Mouse (Mus musculus) large intestine, adult 2 months (tissue): ENCODE data around the gene Gm3033. TPM values are rescaled to one million over a fixed set of nuclear protein-coding genes. Genes with fewer than 3 reads are reported as not detected.
"Not testable (repeated sequence)": the region's sequence is repeated elsewhere in the genome, so short reads cannot be mapped to it uniquely, and the experiment has no call there.

ENCODE experiments used
- DNase-seq: peaks from one replicate; pipeline ENCODE4 v3.0.0-alpha.2; 2012; ENCODE audit warnings: low read depth, low spot score
- WGBS: fragments of 180-500 bp; shearing (Covaris S2); methylation state at CpG from one replicate; pipeline ENCODE4 v1.1.7; 2018; 5-methylcytosine and 5-hydroxymethylcytosine counted together
- polyA plus RNA-seq: library from polyadenylated mRNA; depleted of rRNA; stranded (reverse); fragments of >200 nt; gene quantifications from 2 replicates; pipeline ENCODE4 v1.2.3, GENCODE M21; 2012; rRNA removed

The Gm3033 gene
- polyA plus RNA-seq: 0.06 TPM in 1 of 2 replicates, not detected in the other

DNA sequence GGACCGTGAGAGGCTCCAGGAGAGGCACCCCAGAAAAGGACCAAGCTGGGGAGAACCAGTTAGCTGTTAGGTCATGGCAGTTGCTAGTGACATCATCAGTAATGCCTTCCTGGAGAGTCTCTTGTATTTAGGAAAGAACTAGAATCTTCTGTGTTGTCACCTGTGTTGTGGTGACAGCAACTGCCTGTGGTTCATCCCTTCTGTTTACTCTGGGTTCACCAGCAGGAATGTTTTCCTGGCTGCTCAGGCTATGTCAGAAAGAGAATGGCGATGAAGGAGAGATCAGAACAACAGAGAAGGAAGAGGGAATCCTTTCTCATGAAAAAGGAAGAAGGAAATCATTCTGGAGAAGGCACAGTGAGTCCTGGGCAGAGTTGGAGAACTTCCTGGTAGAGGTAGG, at the start of gene Gm3033:
Gene Gm3033 (plus strand): TSS at position 301 of the 400 bp plus-strand sequence.
- WGBS: no CpG with 5 or more reads among the region's 2 CpGs
- not testable (repeated sequence) for DNase-seq

DNA sequence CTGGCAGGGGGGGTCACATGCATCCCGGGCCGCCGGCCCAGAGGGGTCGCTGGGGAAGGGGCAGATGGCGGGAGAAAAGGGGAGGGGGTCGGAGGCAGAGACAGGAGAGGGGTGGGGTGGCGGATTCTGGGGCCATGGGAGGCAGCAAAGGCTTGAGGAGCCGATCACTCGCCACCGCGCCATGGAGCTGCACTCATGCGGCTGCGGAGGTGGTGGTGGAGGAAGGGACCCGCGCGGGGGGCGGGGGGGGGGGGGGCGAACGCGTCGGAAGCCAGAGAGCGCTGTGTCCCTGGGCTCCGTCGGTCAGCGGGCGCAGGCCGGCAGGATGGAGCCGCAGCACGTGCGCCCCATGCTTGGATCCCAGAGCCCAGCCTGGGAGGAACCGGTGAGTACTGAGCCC, 36.3 kb upstream of the Gm3033 start, which contains the start of gene Gm3002:
Gene Gm3002 (plus strand): TSS at position 301 of the 400 bp plus-strand sequence.
- no CpG with 5 or more reads among the region's 31 CpGs for WGBS
- DNase-seq: not testable (repeated sequence)

DNA sequence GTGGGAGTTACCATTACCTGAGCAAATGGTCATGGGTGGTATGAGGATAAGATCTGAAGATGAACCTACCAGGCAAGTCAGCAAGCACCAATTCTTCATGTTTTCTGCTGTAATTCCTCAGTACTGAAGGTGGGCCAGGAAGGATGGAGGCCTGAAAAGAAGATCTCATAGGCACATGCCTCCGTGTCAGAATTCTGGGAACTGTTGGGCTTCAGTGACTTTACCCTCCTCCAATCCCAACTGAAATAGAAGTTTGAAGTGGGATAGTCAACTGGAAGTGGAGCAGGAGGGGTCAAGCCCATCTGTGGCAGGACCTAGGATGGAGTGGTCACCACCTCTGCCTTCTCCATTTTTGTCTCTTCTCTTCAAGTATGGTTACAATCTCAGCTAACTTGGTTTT, 37.8 kb downstream of the Gm3033 start, which contains the start of gene Gm2916:
Gene Gm2916 (plus strand): TSS at position 301 of the 400 bp plus-strand sequence.
- not testable (repeated sequence) for DNase-seq
- WGBS: no CpG with 5 or more reads among the region's 1 CpGs

Other genes starting within 250 kb of the Gm3033 start
- not detected in 2 replicates for gene Gm3012, start 211.7 kb upstream of the Gm3033 start, polyA plus RNA-seq
- not detected in 2 replicates for gene Gm3020, start 194.2 kb upstream of the Gm3033 start, polyA plus RNA-seq
- not detected in 2 replicates for gene Gm3043, start 157.5 kb upstream of the Gm3033 start, polyA plus RNA-seq
- 0.18 TPM in 1 of 2 replicates, not detected in the other for gene Gm3002, start 36.2 kb upstream of the Gm3033 start, polyA plus RNA-seq
- gene Gm2916, start 37.9 kb downstream of the Gm3033 start, polyA plus RNA-seq: not detected in 2 replicates
- gene Gm3029, start 85.5 kb downstream of the Gm3033 start, polyA plus RNA-seq: not detected in 2 replicates
- gene Gm3095, start 117.3 kb downstream of the Gm3033 start, polyA plus RNA-seq: not detected in 2 replicates
- not detected in 2 replicates for gene Gm3099, start 152.1 kb downstream of the Gm3033 start, polyA plus RNA-seq
- gene Gm5796, start 177.7 kb downstream of the Gm3033 start, polyA plus RNA-seq: 0.15 TPM in 1 of 2 replicates, not detected in the other
- gene Gm3115, start 237.9 kb downstream of the Gm3033 start, polyA plus RNA-seq: not detected in 2 replicates